Mouse (Mus musculus): ENCODE measurements at regions not wholly inside any gene's neighbourhood (a gene's known extent, or its start where the extent isn't known, plus 50 kb on each side); places are given as distances from the start of the nearest gene placed in this dataset.

- 37% methylated on average over 4 of the region's 4 CpGs for WGBS
- Histone ChIP-seq H3K9me3 (no peaks in the 10 kb centered on the region; the same call in 1 of the 2 replicates), H3K36me3 (no peaks in the 10 kb centered on the region), H3K27ac (replicated peaks) (no peak overlapping the region), H3K4me2 (no peak overlapping the region), H3K4me1 (replicated peaks) (no peaks in the 10 kb centered on the region; the same call in 1 of the 2 replicates), H3K27me3 (no peaks in the 10 kb centered on the region), H3K9ac (no peak overlapping the region), H3K4me3 (no peak overlapping the region)
- ATAC-seq (ENCODE audit: low FRiP score, low read depth), result no peak
Observed at GRCm38 (mm10) chr7:123642596-123642995, 142.3 kb upstream of the Zkscan2 start.

- no peak overlapping the region for H3K9ac ChIP-seq
- H3K9me3 ChIP-seq, result no peaks in the 10 kb centered on the region; the same call in 1 of the 2 replicates
- H3K27ac ChIP-seq (replicated peaks), result no peak overlapping the region
- H3K27me3 ChIP-seq, result no peaks in the 10 kb centered on the region
- no peak overlapping the region for H3K4me2 ChIP-seq
- no peaks in the 10 kb centered on the region for H3K36me3 ChIP-seq
- no peak for ATAC-seq (ENCODE audit: low FRiP score, low read depth)
- H3K4me3 ChIP-seq, result no peak overlapping the region
- 44% methylated on average over 2 of the region's 2 CpGs for WGBS
- H3K4me1 ChIP-seq (replicated peaks), result no peaks in the 10 kb centered on the region; the same call in 1 of the 2 replicates
Observed at GRCm38 (mm10) chr7:123643426-123643825, 143.2 kb upstream of the Zkscan2 start.

GRCm38 (mm10) chr7:123645521-123645920, 145.3 kb upstream of the Zkscan2 start:
- WGBS, result 94% methylated on average over 3 of the region's 3 CpGs
- no peak overlapping the region for H3K27ac ChIP-seq (replicated peaks)
- no peak for ATAC-seq (ENCODE audit: low FRiP score, low read depth)
- H3K4me1 ChIP-seq (replicated peaks), result no peaks in the 10 kb centered on the region; the same call in 1 of the 2 replicates
- H3K36me3 ChIP-seq, result no peaks in the 10 kb centered on the region
- H3K27me3 ChIP-seq, result no peaks in the 10 kb centered on the region
- H3K4me3 ChIP-seq, result no peak overlapping the region
- no peak overlapping the region for H3K9ac ChIP-seq
- no peak overlapping the region for H3K4me2 ChIP-seq
- H3K9me3 ChIP-seq, result no peaks in the 10 kb centered on the region; the same call in 1 of the 2 replicates

- Histone ChIP-seq H3K9ac (no peak overlapping the region), H3K27me3 (no peaks in the 10 kb centered on the region), H3K4me2 (no peak overlapping the region), H3K36me3 (no peaks in the 10 kb centered on the region), H3K9me3 (no peaks in the 10 kb centered on the region), H3K4me3 (no peak overlapping the region), H3K4me1 (replicated peaks) (no peaks in the 10 kb centered on the region), H3K27ac (replicated peaks) (no peak overlapping the region)
- WGBS, result 56% methylated on average over 5 of the region's 5 CpGs
- no peak for ATAC-seq (ENCODE audit: low FRiP score, low read depth)
Observed at GRCm38 (mm10) chr7:123665459-123665858, 165.2 kb upstream of the Zkscan2 start.

GRCm38 (mm10) chr7:123684762-123685161, 184.5 kb upstream of the Zkscan2 start:
- no peak for ATAC-seq (ENCODE audit: low FRiP score, low read depth)
- H3K36me3 ChIP-seq, result no peaks in the 10 kb centered on the region
- H3K9ac ChIP-seq, result no peak overlapping the region
- no peak overlapping the region for H3K27ac ChIP-seq (replicated peaks)
- 95% methylated on average over 3 of the region's 3 CpGs for WGBS
- no peaks in the 10 kb centered on the region for H3K27me3 ChIP-seq
- H3K9me3 ChIP-seq, result no peaks in the 10 kb centered on the region
- H3K4me3 ChIP-seq, result no peak overlapping the region
- H3K4me2 ChIP-seq, result no peak overlapping the region
- no peaks in the 10 kb centered on the region for H3K4me1 ChIP-seq (replicated peaks)

- no peak overlapping the region for H3K27ac ChIP-seq (replicated peaks)
- H3K9ac ChIP-seq, result no peak overlapping the region
- H3K27me3 ChIP-seq, result no peaks in the 10 kb centered on the region
- ATAC-seq (ENCODE audit: low FRiP score, low read depth), result no peak
- no peaks in the 10 kb centered on the region for H3K4me1 ChIP-seq (replicated peaks)
- H3K4me3 ChIP-seq, result no peak overlapping the region
- H3K9me3 ChIP-seq, result no peaks in the 10 kb centered on the region
- H3K4me2 ChIP-seq, result no peak overlapping the region
- H3K36me3 ChIP-seq, result no peaks in the 10 kb centered on the region
- 69% methylated on average over 3 of the region's 3 CpGs for WGBS
Observed at GRCm38 (mm10) chr7:123686547-123686946, 186.3 kb upstream of the Zkscan2 start.

- no peak overlapping the region for H3K9ac ChIP-seq
- no peaks in the 10 kb centered on the region for H3K27me3 ChIP-seq
- H3K4me1 ChIP-seq (replicated peaks), result no peaks in the 10 kb centered on the region; the same call in 1 of the 2 replicates
- H3K4me3 ChIP-seq, result no peak overlapping the region
- WGBS, result 47% methylated on average over 4 of the region's 4 CpGs
- no peak for ATAC-seq (ENCODE audit: low FRiP score, low read depth)
- no peaks in the 10 kb centered on the region for H3K36me3 ChIP-seq
- no peak overlapping the region for H3K27ac ChIP-seq (replicated peaks)
- no peaks in the 10 kb centered on the region for H3K9me3 ChIP-seq
- no peak overlapping the region for H3K4me2 ChIP-seq
Observed at GRCm38 (mm10) chr7:123731016-123731415, 230.8 kb upstream of the Zkscan2 start.

- no peak overlapping the region for H3K9ac ChIP-seq
- H3K4me3 ChIP-seq, result no peak overlapping the region
- no peaks in the 10 kb centered on the region for H3K27me3 ChIP-seq
- no peak overlapping the region for H3K27ac ChIP-seq (replicated peaks)
- 92% methylated on average over 3 of the region's 3 CpGs for WGBS
- H3K9me3 ChIP-seq, result no peaks in the 10 kb centered on the region
- no peak for ATAC-seq (ENCODE audit: low FRiP score, low read depth)
- no peaks in the 10 kb centered on the region; the same call in 1 of the 2 replicates for H3K4me1 ChIP-seq (replicated peaks)
- H3K4me2 ChIP-seq, result no peak overlapping the region
- no peaks in the 10 kb centered on the region for H3K36me3 ChIP-seq
Observed at GRCm38 (mm10) chr7:123733061-123733460, 232.8 kb upstream of the Zkscan2 start.

GRCm38 (mm10) chr7:123747986-123748385, 234.7 kb upstream of the Hs3st4 start:
- no peaks in the 10 kb centered on the region for H3K27me3 ChIP-seq
- WGBS, result 72% methylated on average over 4 of the region's 4 CpGs
- H3K4me2 ChIP-seq, result no peak overlapping the region
- H3K9me3 ChIP-seq, result no peaks in the 10 kb centered on the region
- no peak overlapping the region for H3K27ac ChIP-seq (replicated peaks)
- H3K36me3 ChIP-seq, result no peaks in the 10 kb centered on the region
- no peak for ATAC-seq (ENCODE audit: low FRiP score, low read depth)
- H3K4me3 ChIP-seq, result no peak overlapping the region
- H3K4me1 ChIP-seq (replicated peaks), result no peaks in the 10 kb centered on the region
- H3K9ac ChIP-seq, result no peak overlapping the region

- no peaks in the 10 kb centered on the region for H3K27me3 ChIP-seq
- no peak for ATAC-seq (ENCODE audit: low FRiP score, low read depth)
- H3K9me3 ChIP-seq, result no peaks in the 10 kb centered on the region
- H3K36me3 ChIP-seq, result no peaks in the 10 kb centered on the region
- H3K4me3 ChIP-seq, result no peak overlapping the region
- H3K4me1 ChIP-seq (replicated peaks), result no peaks in the 10 kb centered on the region
- no peak overlapping the region for H3K9ac ChIP-seq
- H3K4me2 ChIP-seq, result no peak overlapping the region
- H3K27ac ChIP-seq (replicated peaks), result no peak overlapping the region
- 84% methylated on average over 3 of the region's 3 CpGs for WGBS
Observed at GRCm38 (mm10) chr7:123753252-123753651, 229.4 kb upstream of the Hs3st4 start.

GRCm38 (mm10) chr7:123795036-123795435, 187.6 kb upstream of the Hs3st4 start:
- no peaks in the 10 kb centered on the region for H3K36me3 ChIP-seq
- no peak overlapping the region for H3K4me2 ChIP-seq
- no peaks in the 10 kb centered on the region for H3K4me1 ChIP-seq (replicated peaks)
- no peaks in the 10 kb centered on the region for H3K27me3 ChIP-seq
- no peak overlapping the region for H3K9ac ChIP-seq
- WGBS, result 75% methylated on average over 2 of the region's 2 CpGs
- H3K9me3 ChIP-seq, result no peaks in the 10 kb centered on the region
- no peak overlapping the region for H3K27ac ChIP-seq (replicated peaks)
- no peak for ATAC-seq (ENCODE audit: low FRiP score, low read depth)
- no peak overlapping the region for H3K4me3 ChIP-seq

GRCm38 (mm10) chr7:123796096-123796495, 186.6 kb upstream of the Hs3st4 start:
- no peaks in the 10 kb centered on the region for H3K27me3 ChIP-seq
- no peaks in the 10 kb centered on the region for H3K36me3 ChIP-seq
- H3K27ac ChIP-seq (replicated peaks), result no peak overlapping the region
- 67% methylated on average over 3 of the region's 3 CpGs for WGBS
- H3K9me3 ChIP-seq, result no peaks in the 10 kb centered on the region
- ATAC-seq (ENCODE audit: low FRiP score, low read depth), result no peak
- no peak overlapping the region for H3K4me3 ChIP-seq
- no peak overlapping the region for H3K9ac ChIP-seq
- no peaks in the 10 kb centered on the region for H3K4me1 ChIP-seq (replicated peaks)
- H3K4me2 ChIP-seq, result no peak overlapping the region

GRCm38 (mm10) chr7:123805650-123806049, 177.0 kb upstream of the Hs3st4 start:
- Histone ChIP-seq H3K9me3 (no peaks in the 10 kb centered on the region), H3K4me2 (no peak overlapping the region), H3K36me3 (no peaks in the 10 kb centered on the region), H3K4me3 (no peak overlapping the region), H3K27ac (replicated peaks) (no peak overlapping the region), H3K9ac (no peak overlapping the region), H3K27me3 (no peaks in the 10 kb centered on the region), H3K4me1 (replicated peaks) (no peaks in the 10 kb centered on the region)
- ATAC-seq (ENCODE audit: low FRiP score, low read depth), result no peak
- 94% methylated on average over 2 of the region's 2 CpGs for WGBS
